Mouse (Mus musculus): Measurements from ENCODE around the gene Ndufs7.
"Not testable (repeated sequence)": the region's sequence is repeated elsewhere in the genome, so short reads cannot be mapped to it uniquely, and the experiment has no call there.

The Ndufs7 gene

DNA sequence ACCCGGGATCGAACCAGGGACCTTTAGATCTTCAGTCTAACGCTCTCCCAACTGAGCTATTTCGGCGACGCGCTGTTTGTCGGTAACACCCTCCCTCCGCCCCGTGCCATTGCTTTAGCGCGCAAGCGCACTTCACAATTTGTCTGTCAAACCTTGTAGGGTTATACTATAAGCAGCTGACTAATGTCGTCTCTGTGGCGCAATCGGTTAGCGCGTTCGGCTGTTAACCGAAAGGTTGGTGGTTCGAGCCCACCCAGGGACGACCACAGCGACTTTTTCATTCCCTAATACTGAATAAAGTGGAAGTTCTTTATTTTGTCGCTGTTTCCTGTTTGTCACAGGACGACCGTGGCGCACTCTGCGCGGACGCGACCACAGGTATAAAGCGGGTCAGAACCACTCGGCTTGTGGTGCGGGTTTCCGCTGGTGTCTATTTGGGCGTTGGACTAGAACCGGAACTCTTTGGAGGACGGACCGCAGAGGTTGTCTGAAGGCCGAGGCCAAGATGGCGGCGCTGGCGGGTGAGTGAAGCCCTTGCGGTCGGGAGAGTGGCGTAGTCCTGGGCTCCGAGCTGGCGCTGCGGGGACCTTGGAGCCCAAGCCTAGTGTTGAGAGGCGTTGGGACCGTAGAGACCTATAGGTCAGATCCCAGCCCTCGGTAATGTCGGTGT is at the start of gene Ndufs7:
Ndufs7 (plus strand) TSS at position 151 of the 670 bp plus-strand sequence.
- peak; percentile 89 to 95 for DNase-seq (ENCODE audit: low spot score in 2 of 2)

DNA sequence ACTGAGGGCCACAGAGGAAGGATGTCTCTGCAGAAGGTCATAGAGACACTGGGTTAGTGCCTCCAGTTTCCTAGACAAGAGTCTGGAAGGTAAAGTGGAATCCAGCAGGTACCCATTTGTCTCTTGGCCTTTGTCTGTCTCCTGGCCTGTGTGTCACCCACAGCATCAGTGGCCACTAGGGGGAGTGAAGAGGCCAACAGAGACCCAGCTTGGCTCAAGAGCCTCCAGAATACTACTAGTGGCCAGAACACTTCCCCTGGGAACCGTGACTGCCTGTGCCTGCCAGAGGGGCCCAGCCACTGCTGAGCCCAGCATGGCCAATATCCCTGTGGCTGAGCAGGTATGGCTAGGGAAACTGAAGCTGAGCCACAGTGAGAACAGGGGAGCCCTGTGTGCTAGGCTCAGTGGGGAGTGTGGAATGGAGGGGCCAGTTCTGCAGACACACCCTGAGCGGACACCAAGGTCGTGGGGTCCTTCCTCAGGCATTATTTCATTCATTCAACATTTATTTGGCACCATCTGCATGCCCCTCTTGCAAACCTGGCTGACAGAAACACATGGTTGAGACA is 49.4 kb upstream of the Ndufs7 start:
- peak in 1 of 2 experiments; percentile 68 for DNase-seq (ENCODE audit: low spot score in 2 of 2)

DNA sequence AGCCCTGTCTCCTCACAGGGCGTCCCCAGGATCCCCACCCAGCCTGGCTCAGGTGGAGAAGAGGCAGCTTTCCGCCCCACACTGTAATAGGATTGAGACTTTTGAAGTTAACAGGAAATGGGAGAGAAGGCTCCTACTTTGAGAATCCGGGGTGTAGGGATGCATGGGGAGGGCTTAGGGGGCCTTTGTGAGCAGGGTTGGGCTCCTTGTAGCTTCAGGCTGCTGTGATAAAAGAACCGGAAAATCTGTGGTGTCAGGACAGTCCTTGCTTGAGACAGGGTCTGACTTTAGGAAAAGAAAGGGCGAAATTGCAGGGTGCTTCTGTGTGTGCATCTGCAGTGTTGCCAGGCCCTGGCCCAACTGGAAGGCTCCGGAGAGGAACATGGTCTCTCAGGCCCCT is 48.4 kb upstream of the Ndufs7 start:
- DNase-seq (ENCODE audit: low spot score in 2 of 2), result no peak

DNA sequence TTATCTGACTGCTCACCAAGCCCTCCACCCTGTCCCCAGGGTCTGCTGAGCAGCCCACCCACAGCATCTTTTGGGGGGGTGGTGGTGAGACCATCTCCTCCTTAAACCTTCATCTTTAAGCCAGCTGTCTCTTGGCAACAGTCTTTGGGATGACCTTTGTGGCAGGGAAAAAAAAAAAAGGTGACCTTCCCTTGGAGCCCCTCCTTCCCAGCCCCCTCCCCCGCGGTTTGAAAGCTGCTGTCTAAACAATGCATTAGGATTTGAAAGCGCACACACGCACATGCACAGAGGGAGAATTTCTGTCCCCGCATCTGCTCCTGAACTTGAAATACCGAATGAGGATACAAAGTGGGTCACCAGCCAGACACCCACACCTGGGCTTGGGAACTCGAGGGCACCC is 44.9 kb upstream of the Ndufs7 start:
- no peak for DNase-seq (ENCODE audit: low spot score in 2 of 2)

DNA sequence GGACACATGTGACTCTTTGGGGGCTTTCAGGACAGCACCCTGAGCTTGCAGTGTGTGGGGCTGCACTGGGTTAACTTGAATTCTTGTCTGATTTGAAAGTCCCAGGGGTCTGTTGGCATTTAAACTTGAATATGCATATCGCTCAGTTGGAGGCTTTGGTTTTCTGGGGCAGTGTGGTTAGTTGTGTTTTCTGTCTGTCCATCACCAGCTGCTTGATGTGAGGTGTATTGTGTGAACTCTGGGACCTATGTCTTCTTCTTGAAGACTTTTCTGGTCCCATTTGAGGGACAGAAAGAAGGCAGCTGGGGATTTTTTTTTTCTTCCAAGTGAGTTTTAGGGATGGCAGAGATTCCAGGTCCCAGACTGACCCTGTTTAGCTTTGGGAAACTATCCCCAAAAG is 41.7 kb upstream of the Ndufs7 start:
- DNase-seq (ENCODE audit: low spot score in 2 of 2), result no peak

DNA sequence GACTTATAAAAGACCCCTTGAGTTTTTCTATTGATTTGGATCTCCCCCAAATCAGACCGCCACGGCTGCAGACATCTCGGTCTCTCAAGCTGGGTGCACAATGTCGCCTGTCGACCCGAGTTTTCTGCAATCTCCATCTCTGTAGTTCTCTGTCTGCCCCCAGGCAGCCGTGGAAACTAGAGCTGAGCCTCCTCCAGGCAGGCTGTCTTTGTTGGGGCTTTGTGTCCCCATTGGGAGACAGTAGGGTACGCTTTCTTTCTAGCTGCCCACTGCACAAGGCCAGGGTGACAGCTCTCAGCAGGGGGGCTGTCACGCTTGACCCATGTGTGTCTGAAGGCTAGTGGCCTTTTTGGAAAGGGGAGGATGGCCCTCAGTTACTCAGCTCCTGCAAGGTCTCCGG is 41.2 kb upstream of the Ndufs7 start:
- no peak for DNase-seq (ENCODE audit: low spot score in 2 of 2)

DNA sequence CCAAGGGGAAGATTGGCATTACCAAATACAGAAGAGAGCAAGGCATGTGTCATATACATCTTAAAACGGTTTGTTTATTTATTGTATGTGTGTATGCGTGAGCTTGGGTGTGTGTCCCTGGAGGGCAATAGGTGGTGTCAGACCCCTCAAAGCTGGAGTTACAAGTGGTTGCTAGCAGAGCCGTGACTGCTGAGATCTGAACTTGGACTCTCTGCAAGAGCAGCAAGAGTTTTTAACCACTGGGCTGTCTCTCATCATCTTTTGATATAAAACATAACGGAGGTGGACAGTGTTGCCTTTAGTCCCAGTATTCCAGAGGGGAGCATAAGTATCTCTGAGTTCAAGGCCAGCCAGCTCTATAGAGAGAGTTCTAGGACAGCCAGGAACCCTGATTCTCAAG is 40.7 kb upstream of the Ndufs7 start:
- no peak for DNase-seq (ENCODE audit: low spot score in 2 of 2)

DNA sequence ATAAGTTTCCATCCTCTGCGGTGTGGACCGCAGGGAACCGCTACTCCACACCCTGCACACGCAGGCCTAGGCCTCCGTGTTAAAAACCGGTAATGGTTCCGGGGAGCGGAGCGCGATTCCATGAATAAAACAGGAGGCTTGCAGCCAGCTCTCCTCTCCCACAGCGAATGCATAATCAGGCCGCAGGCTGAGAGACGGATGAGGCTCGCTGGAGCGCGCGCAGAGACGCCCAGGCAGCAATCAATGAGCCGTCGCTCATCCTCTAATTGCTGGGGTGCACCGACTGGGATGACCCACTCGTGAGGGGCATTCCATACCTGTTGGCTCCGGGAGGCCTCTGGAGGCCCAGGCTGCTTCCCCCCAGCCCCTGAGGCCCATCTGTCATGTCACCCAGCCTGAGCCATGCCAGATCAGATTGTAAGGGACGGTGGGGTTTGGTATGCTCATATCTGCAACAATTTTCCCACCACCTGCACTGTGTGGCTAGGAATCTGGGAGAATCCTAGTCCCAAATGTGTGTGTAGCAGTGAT is 40.0 kb upstream of the Ndufs7 start:
- peak in 1 of 2 experiments; percentile 37 for DNase-seq (ENCODE audit: low spot score in 2 of 2)

DNA sequence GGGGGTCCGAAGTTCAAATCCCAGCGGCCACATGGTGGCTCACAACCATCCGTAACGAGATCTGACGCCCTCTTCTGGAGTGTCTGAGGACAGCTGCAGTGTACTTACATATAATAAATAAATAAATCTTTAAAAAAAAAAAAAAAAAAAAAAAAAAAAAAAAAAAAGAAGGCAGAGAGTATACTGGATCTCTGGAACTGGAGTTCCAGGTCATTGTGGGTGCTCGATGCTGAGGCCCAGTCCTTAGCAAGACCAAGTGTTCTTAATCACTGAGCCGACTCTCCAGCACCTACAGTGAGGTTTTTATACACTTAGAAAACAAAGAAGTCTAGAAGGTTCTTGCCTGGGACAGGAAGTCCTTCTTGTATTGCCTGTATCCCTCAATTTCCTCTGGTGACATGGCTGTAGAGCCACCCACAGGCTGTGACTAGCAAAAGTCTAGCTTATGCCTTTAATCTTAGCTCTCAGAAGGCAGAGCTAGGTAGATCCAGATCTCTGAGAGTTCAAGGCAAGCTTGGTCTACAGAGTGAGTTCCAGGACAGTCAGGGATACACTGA is 37.3 kb upstream of the Ndufs7 start:
- not testable (repeated sequence) for DNase-seq (ENCODE audit: low spot score in 2 of 2)

DNA sequence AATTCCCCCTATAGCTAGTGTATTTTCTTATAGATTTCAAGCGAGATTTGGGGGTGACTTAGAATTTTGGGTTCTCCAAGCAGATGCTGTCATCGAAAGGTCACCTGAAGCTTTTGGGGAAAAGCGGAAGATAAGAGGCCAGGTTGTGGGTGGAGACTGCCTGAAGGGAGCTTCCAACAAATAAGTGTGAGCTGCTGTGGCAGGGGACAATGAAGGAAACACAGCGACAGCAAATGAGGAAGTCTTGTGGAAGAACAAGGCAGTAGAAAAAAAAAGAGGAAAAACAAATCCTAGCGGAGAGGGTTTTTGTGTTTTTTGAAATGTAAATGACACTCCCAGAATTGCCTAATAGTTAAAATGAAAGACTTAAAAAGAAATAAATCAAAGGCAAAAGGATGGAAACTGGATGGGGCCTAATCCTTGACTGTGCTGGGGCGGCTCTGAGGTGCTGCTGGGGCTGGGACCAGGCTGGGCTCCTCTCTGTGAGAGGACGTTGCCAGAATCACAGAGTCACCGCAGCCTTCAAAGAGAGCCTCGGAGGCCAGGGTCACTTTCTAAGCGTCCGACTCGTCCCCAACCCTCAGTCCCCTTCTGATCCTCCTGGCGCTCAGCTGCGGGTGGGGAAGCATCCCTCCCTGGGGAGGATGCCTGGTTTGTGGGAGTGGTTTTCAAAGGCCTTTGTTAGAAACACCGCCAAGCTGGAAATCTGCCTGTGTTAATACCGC is 33.7 kb upstream of the Ndufs7 start:
- DNase-seq (ENCODE audit: low spot score in 2 of 2), result no peak

DNA sequence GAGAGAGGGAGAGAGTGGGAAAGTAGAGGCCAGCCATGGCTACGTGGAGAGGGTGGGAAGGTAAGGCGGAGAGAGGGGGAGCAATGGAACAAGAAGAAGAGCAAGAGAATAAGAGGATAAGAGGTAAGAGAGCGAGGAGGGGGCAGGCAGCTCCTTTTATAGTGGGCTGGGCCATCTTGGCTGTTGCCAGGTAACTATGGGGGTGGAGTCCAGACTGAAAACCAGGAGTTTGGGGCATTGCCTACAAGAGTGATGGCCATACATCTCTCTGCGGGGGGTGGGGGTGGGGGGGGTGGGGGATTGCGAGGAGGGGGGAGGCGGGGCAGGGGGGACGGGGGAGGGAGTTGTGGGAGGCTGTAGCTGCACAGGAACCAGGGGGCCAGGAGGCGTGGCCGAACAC is 28.2 kb upstream of the Ndufs7 start:
- DNase-seq (ENCODE audit: low spot score in 2 of 2), result no peak

DNA sequence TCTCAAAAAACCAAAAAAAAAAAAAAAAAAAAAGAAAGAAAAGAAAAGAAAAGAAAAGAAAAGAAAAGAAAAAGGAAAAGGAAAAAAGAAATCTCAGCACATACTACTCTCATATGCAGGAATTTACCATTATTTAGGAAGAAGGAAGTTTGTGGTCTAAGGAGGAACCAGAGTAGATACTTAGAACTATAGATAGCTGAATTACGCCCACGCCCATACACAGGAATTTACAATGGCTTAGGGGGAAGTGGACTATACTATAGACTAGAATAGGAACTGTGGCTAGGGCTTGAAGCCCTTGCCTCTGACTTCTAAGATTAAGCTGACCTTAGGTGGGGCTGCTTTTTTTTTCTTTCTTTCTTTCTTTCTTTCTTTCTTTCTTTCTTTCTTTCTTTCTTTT is 25.8 kb upstream of the Ndufs7 start:
- not testable (repeated sequence) for DNase-seq (ENCODE audit: low spot score in 2 of 2)

DNA sequence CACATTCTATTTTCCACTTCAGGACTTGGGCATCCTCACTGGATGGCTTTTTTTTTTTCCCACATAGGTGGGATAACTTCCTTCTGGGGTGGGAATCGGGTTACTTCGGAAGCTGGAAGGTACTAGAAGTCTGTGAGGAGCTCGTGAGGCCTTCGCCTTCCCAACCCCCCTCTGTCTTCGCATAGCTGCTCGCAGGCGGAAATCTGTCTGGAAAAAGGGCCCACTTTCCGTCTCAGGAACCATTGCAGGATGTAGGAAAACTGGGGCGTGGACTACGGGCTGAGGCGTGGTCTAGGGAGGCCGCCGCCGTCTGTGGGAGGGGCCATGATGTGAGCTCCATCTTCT is 22.9 kb upstream of the Ndufs7 start:
- no peak for DNase-seq (ENCODE audit: low spot score in 2 of 2)

DNA sequence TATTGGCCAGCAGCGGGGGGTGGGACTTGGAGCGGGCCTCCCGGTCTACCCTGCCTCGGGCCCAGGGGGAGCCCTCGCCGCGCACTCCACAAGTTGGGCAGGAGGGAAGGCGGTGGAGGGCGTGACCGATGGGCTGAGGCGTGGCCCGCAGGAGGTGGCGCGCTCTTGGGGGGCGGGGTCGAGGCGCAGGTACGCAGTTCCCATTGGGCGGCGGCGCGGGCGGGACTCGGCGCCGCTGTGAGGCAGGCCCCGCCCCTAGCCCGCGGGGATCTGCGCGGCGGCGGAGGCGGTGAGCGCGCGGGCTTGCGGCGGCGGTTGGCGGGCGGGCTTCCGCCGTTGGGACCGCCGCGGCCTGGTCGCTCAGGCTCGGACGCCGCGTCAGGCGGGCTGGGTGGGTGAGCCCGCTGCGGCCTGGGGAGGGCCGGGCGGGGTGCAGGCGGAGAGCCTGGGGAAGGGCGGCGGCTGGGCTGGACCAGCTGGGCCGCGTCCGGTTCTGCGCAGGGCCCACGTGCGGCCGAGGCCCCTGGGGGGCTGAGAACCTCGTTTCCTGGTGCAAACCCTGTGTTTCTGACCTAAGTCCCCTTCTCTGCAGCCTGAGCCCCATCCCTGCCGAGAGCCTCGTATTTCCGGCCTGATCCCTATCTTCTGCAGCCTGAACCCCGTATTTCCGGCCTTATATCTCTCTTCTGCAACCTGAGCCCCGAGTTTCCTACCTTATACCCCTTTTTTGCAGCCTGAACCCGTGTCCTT is 22.3 kb upstream of the Ndufs7 start, which contains the start of gene Mum1:
Mum1 (plus strand) TSS at position 19 of the 750 bp plus-strand sequence.
- DNase-seq (ENCODE audit: low spot score in 2 of 2), result peak; percentile 98

DNA sequence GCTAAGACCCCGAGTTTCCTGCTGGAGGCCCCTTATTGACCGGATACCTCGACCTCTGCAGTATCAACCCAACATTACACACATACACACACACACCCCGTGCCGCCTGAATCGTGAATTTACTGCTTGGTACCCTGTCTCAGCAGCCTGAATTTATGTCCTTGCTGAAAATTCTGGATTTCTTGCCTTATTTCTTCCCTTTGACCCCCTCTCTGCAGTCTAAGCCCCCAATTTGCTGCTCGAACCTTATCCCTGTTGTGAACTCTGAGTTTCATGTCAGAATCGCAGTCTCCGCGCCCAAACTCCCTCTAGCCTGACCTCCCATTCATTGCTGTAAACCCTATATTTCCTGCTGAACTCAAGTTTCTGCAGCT is 21.8 kb upstream of the Ndufs7 start:
- DNase-seq (ENCODE audit: low spot score in 2 of 2), result no peak

DNA sequence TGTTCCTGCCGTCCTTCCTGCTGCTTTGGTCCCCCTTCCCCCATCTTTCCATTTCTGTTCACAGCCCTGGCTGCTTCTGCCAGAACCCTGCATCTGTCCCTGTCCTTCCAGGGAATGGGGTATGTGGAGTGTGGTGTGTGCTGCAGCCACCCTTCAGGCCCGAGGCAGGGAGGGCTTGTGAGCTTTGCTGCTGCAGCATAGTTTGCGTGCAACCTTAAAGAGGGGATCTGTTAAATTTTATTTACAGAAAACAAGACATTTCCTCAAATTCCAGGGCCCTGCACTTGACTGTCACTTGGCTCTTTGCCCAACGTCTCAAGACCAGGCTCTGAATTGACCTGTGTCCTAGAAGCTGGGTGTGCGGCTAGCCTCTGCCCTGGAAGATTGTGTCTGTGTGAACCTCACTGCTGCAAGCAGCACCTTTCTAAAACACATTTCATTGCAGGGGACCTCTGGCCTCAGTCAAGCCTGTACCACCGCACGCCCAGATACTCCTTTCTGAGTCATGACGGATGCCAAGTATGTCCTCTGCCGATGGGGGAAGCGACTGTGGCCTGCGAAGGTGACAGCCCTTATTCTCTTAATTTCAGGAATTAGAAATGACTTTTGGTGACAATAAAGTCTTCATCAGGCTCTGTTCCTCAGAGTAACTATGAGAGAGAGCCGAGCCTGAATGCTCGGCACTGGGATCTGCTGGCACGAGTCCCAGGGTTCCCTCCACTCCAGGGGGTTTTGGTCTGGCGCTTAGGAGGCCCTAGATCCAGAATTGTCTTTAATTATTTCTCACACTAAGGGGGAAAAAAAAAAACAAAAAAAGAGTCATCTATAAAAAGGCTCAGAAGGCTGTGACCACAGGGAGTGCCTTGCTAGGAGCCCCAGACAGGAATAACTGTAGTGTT is 20.8 kb upstream of the Ndufs7 start:
- DNase-seq (ENCODE audit: low spot score in 2 of 2), result no peak

DNA sequence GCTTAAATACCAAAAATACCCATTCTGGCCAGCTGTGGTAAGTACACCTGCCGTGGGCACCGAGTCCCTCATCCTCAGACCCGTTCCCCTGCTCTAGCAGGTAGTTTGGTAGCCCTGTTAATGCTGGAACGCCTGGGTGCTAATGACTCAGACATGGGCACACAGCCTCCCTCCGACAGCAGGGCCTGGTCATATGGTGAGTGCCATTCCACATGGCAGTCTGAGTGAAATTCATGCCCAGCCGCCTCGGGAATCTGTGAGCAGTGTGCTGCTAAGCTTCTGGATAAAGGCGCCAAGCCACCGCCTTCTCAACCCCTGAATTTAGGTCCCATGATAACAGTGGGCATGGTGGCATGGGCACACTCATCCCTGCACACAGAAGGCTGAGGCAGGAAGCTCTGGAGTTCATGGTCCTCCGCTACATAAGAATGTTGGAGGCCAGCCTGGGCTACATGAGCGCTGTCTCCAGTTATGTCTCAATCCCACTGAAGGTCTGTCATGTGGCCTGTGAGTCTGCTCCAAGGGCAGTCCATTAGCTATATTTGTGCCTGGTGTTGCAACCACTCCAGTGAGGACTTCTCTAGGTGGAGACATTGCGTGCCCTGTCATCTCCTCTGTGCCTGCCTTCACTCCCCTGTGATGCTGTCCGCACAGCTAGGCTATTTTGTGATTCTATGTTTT is 12.6 kb upstream of the Ndufs7 start:
- no peak for DNase-seq (ENCODE audit: low spot score in 2 of 2)

DNA sequence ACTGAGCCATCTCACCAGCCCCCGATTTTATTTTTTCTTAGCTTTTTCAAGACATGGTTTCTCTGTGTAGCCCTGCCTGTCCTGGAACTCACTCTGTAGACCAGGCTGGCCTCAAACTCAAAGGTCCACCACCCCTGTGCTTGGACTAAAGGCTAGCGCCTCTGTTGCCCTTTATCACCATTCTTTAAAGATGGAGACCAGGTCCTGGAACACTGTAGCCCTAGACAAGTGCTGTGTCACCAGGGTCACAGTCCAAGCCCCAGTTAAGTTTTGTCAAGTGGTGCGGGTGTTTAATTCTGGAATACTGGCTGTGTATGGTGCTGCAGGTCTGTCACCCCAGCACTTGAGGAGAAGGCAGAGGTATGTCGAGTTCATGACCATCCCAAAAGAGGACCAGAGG is 11.9 kb upstream of the Ndufs7 start:
- DNase-seq (ENCODE audit: low spot score in 2 of 2), result no peak

DNA sequence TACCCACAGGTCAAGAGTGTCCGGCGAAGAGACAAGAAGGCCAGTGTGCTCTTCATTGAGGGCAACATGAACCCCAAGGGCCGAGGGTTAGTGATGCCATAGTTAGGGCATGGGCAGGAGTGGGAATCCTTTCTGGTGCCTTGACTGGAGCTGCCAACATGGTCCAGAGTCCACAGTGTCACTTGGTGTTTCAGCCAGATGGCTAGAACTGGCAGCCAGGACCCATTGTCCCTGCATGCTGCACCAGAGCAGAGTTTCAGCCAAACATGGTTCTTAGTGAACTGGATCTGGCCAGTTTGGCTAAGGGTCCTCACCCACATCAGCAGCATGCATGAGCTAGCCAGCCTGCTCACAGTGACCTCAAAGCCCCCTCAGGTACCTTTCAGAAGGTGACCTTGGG is 10.6 kb upstream of the Ndufs7 start:
- no peak for DNase-seq (ENCODE audit: low spot score in 2 of 2)

DNA sequence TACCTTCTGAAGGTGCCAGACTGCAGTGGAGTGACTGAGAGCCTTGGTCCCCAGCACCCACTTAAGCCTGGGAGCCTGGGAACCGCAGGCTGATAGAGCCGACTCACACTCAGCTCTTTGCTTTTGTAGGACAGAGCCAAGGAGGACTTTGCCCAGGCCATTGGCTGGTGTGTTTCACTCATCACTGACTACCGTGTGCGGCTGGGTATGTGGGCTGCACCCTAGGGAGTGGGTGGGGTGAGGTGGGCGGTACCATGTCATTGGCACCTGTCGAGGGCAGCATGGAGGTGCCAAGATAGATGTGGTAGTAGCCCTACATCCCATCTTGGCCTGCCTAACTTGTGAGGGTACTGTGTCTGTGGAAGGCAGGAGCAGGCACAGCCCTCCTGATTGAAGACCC is 9.1 kb upstream of the Ndufs7 start:
- DNase-seq (ENCODE audit: low spot score in 2 of 2), result no peak

All from frontal cortex, postnatal 10 days (tissue).